Mouse (Mus musculus) C2C12 (cell line): Measurements from ENCODE around the gene Spata13. TPM values are rescaled to one million over a fixed set of nuclear protein-coding genes. Genes with fewer than 3 reads are reported as not detected.

Source experiments
- H3K27me3 ChIP-seq: one replicate; pipeline ENCODE4 v1.6.1; 2011; ENCODE audit not compliant: control insufficient read depth, insufficient read depth, insufficient read length
- H3K36me3 ChIP-seq: one replicate; pipeline ENCODE4 v1.6.1; 2011; ENCODE audit not compliant: control insufficient read depth, insufficient read depth
- H3K4me3 ChIP-seq: one replicate; pipeline ENCODE4 v1.5.1; 2011; ENCODE audit warnings: mild to moderate bottlenecking, control low read depth; ENCODE audit not compliant: poor library complexity, insufficient read depth, severe bottlenecking
- H3K79me2 ChIP-seq: one replicate; pipeline ENCODE4 v1.6.1; 2011; ENCODE audit not compliant: control insufficient read depth, insufficient read depth
- H3K79me3 ChIP-seq: one replicate; pipeline ENCODE4 v1.6.1; 2011; ENCODE audit warnings: low read depth, control low read depth
- H3ac ChIP-seq: one replicate; pipeline ENCODE3; 2011; ENCODE audit warnings: low read depth; ENCODE audit not compliant: control insufficient read depth, insufficient read length
- CEBPB ChIP-seq: IDR thresholded peaks from one replicate; pipeline ENCODE4 v1.6.1; 2011; ENCODE audit warnings: low read depth, mild to moderate bottlenecking, control low read depth, moderate library complexity
- CTCF ChIP-seq: IDR thresholded peaks from one replicate; pipeline ENCODE4 v1.5.1; 2011; ENCODE audit not compliant: control insufficient read depth, insufficient read depth, insufficient read length
- FOSL1 ChIP-seq: IDR thresholded peaks from one replicate; pipeline ENCODE4 v1.8.0; 2011; ENCODE audit warnings: mild to moderate bottlenecking, low read length; ENCODE audit not compliant: poor library complexity, insufficient read depth, severe bottlenecking
- MAX ChIP-seq: IDR thresholded peaks from one replicate; pipeline ENCODE4 v1.6.1; 2011; ENCODE audit warnings: mild to moderate bottlenecking, control low read depth
- MYOD1 ChIP-seq: IDR thresholded peaks from one replicate; pipeline ENCODE4 v1.6.1; 2011; ENCODE audit warnings: low read depth; ENCODE audit not compliant: control insufficient read depth, insufficient read length
- MYOG ChIP-seq: IDR thresholded peaks from one replicate; pipeline ENCODE4 v1.6.1; 2011; ENCODE audit not compliant: control insufficient read depth, insufficient read length; ENCODE audit errors: extremely low read depth
- USF1 ChIP-seq: IDR thresholded peaks from one replicate; pipeline ENCODE4 v1.6.1; 2011; ENCODE audit warnings: low read depth, mild to moderate bottlenecking, control low read depth, moderate library complexity
- polyA plus RNA-seq: library from polyadenylated mRNA; unstranded; fragments of >200 nt; fragmentation: generic; extraction: Trizol; gene quantifications from one replicate; pipeline ENCODE4 v1.2.1, GENCODE M21; 2012; ENCODE audit warnings: missing spikeins

Gene Spata13
- polyA plus RNA-seq, 1 experiment, result 0.40 TPM

GRCm38 (mm10) chr14:60642131-60642530 is 8.3 kb downstream of the Spata13 start:
- Histone ChIP-seq H3K79me2 (no peaks in the 10 kb centered on the region), H3K4me3 (no peak overlapping the region), H3K36me3 (no peaks in the 10 kb centered on the region), H3ac (no peak overlapping the region), H3K79me3 (no peaks in the 10 kb centered on the region), H3K27me3 (peaks cover 26% of the 10 kb centered on the region)
- TF ChIP-seq MYOD1 (no peak), MYOG (no peak), USF1 (no peak), MAX (no peak), CEBPB (no peak), FOSL1 (no peak), CTCF (no peak)

- Histone ChIP-seq H3K4me3 (no peak overlapping the region), H3K36me3 (no peaks in the 10 kb centered on the region), H3K27me3 (peaks cover 19% of the 10 kb centered on the region), H3K79me3 (no peaks in the 10 kb centered on the region), H3ac (no peak overlapping the region), H3K79me2 (no peaks in the 10 kb centered on the region)
- TF ChIP-seq CEBPB (no peak), FOSL1 (no peak), MYOG (no peak), USF1 (no peak), MYOD1 (no peak), MAX (no peak), CTCF (no peak)
Observed at GRCm38 (mm10) chr14:60643098-60643870, 9.5 kb downstream of the Spata13 start.

- Histone ChIP-seq H3ac (no peak overlapping the region), H3K27me3 (peaks cover 7% of the 10 kb centered on the region), H3K79me3 (no peaks in the 10 kb centered on the region), H3K4me3 (no peak overlapping the region), H3K79me2 (no peaks in the 10 kb centered on the region), H3K36me3 (no peaks in the 10 kb centered on the region)
- no peak for TF ChIP-seq MAX
Observed at GRCm38 (mm10) chr14:60646373-60646772, 12.6 kb downstream of the Spata13 start.

DNA sequence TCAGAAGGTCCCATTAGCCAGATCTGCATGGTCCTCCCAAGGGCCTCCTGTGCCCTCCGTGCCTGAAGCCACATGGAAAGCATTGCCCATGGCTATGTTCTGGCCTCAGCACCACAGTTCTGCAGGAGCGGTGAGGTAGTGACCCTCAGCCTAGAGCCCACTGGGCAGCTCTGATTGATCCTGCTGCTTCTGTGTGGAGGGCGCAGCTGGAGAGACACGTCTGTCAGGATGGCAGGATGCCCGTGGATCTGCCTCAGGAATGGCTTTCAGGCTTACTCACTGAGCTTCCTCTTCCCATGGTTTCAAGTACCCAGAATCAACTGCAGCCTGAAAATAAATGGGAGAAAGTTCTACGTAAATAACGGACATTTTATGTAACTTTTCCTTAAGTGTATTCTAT is 14.1 kb downstream of the Spata13 start:
- Histone ChIP-seq H3K27me3 (peaks cover 7% of the 10 kb centered on the region), H3K36me3 (no peaks in the 10 kb centered on the region), H3K79me2 (no peaks in the 10 kb centered on the region), H3ac (no peak overlapping the region), H3K4me3 (no peak overlapping the region), H3K79me3 (no peaks in the 10 kb centered on the region)
- TF ChIP-seq MYOD1, result no peak

DNA sequence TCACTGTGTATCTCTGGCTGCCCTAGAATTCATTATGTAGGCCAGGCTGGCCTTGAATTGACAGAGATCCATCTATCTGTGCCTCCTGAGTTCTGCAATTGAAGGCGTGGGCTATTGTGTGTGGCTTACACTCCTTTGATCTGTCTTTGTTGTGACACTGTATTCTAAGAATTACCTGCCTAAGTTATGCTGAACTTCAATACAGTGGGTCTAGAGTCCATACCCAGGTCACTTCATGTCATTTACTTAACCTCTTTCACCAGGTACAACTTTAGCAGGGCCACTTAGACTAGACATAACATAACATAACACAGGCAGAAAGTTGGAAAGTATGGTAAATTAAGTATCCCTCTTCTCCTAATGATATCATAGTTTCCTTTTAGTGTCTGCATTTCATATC is 15.2 kb downstream of the Spata13 start:
- H3ac ChIP-seq, result no peak overlapping the region
- H3K79me2 ChIP-seq, result no peaks in the 10 kb centered on the region
- no peak for TF ChIP-seq FOSL1
- no peak for TF ChIP-seq MAX
- no peak for TF ChIP-seq CEBPB
- TF ChIP-seq MYOD1, result no peak
- no peak for TF ChIP-seq CTCF
- TF ChIP-seq USF1, result no peak
- TF ChIP-seq MYOG, result no peak
- peaks cover 8% of the 10 kb centered on the region for H3K27me3 ChIP-seq
- H3K36me3 ChIP-seq, result no peaks in the 10 kb centered on the region
- no peak overlapping the region for H3K4me3 ChIP-seq
- H3K79me3 ChIP-seq, result no peaks in the 10 kb centered on the region

DNA sequence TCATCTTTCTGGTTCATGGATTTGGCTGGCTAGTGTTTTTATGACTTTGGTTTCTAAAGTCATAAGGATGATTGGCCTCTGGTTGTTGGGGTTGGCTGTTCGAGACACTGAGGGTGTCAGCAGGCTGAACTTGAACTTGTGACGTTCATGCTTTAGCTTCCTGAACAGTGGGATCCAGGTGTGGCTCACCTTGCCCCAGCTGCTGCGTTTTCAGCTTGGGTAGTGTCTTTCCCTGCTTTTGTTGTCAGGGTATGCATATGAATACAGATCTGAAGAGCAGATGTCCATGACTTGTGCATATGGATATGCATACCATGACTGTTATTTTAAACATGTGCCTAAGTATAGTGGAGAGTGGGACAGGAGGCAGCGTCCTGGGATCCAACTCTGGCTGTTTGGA is 19.4 kb downstream of the Spata13 start:
- Histone ChIP-seq H3K79me3 (no peaks in the 10 kb centered on the region), H3ac (no peak overlapping the region), H3K27me3 (peaks cover 10% of the 10 kb centered on the region), H3K36me3 (no peaks in the 10 kb centered on the region), H3K4me3 (no peak overlapping the region), H3K79me2 (no peaks in the 10 kb centered on the region)
- TF ChIP-seq FOSL1 (no peak), USF1 (no peak), CTCF (no peak), MAX (no peak)
